Mouse (Mus musculus) right cerebral cortex, postnatal 36 days (tissue): ENCODE results near the gene Fermt3.
"Not testable (repeated sequence)": the region's sequence is repeated elsewhere in the genome, so short reads cannot be mapped to it uniquely, and the experiment has no call there.

Experiments used
- DNase-seq, 2 experiments: peaks; one replicate each; pipeline ENCODE4 v3.0.0; 2022; ENCODE audit warnings: low spot score in 2 of 2, mixed read lengths in 1 of 2

The Fermt3 gene

GRCm38 (mm10) chr19:7019191-7019590, at the start of gene Fermt3:
Gene Fermt3 (minus strand): TSS chr19:7019469.
- DNase-seq, result no peak

- no peak for DNase-seq
Measured at GRCm38 (mm10) chr19:7068136-7068535, 48.9 kb upstream of the Fermt3 start.

GRCm38 (mm10) chr19:7067344-7068050, 48.2 kb upstream of the Fermt3 start:
- no peak for DNase-seq

- DNase-seq, result no peak
Measured at GRCm38 (mm10) chr19:7066828-7067342, 47.6 kb upstream of the Fermt3 start.

GRCm38 (mm10) chr19:7066034-7066827, 47.0 kb upstream of the Fermt3 start:
- no peak for DNase-seq

GRCm38 (mm10) chr19:7064571-7064970, 45.3 kb upstream of the Fermt3 start:
- DNase-seq, result peak; percentile 71 to 74

GRCm38 (mm10) chr19:7062916-7063315, 43.6 kb upstream of the Fermt3 start:
- DNase-seq, result no peak

- no peak for DNase-seq
Measured at GRCm38 (mm10) chr19:7062110-7062509, 42.8 kb upstream of the Fermt3 start.

- DNase-seq, result no peak
Measured at GRCm38 (mm10) chr19:7058541-7058940, 39.3 kb upstream of the Fermt3 start.

GRCm38 (mm10) chr19:7057722-7058207, 38.5 kb upstream of the Fermt3 start:
- DNase-seq, result peak in 1 of 2 experiments; percentile 59

- no peak for DNase-seq
Measured at GRCm38 (mm10) chr19:7057126-7057721, 38.0 kb upstream of the Fermt3 start.

- DNase-seq, result peak; percentile 83 to 89
Measured at GRCm38 (mm10) chr19:7056248-7057087, 37.2 kb upstream of the Fermt3 start, which contains the start of gene Macrod1. Gene Macrod1 (plus strand): TSS chr19:7056810.

- no peak for DNase-seq
Measured at GRCm38 (mm10) chr19:7055173-7055572, 35.9 kb upstream of the Fermt3 start.

- no peak for DNase-seq
Measured at GRCm38 (mm10) chr19:7054772-7055171, 35.5 kb upstream of the Fermt3 start.

GRCm38 (mm10) chr19:7053382-7053781, 34.1 kb upstream of the Fermt3 start:
- not testable (repeated sequence) for DNase-seq

GRCm38 (mm10) chr19:7044706-7045105, 25.4 kb upstream of the Fermt3 start:
- no peak for DNase-seq

GRCm38 (mm10) chr19:7044279-7044678, 25.0 kb upstream of the Fermt3 start:
- DNase-seq, result no peak

- no peak for DNase-seq
Measured at GRCm38 (mm10) chr19:7041171-7041570, 21.9 kb upstream of the Fermt3 start.

GRCm38 (mm10) chr19:7040637-7041130, 21.4 kb upstream of the Fermt3 start:
- DNase-seq, result no peak

GRCm38 (mm10) chr19:7039841-7040636, 20.8 kb upstream of the Fermt3 start, which contains the start of gene Stip1:
Gene Stip1 (minus strand): TSS chr19:7039967.
- DNase-seq, result peak; percentile 99 to 100
